Mouse (Mus musculus): Measurements from ENCODE around the gene Olfr398. TPM values are rescaled to one million over a fixed set of nuclear protein-coding genes. Genes with fewer than 3 reads are reported as not detected.

Olfr398 gene
- total RNA-seq (2015; ENCODE audit: low replicate concordance) (not detected in 2 replicates), total RNA-seq (2017; ENCODE audit: low replicate concordance) (not detected in 2 replicates)

- no peak for ATAC-seq (replicated peaks; ENCODE audit: low FRiP score, poor library complexity, severe bottlenecking)
These were observed at the start of gene Olfr398 for GRCm38 (mm10) chr11:73990307-73990706. TSS of gene Olfr398 (minus strand) at chr11:73990407.

GRCm38 (mm10) chr11:73993115-73993514 is 2.9 kb upstream of the Olfr398 start:
- ATAC-seq (replicated peaks; ENCODE audit: low FRiP score, poor library complexity, severe bottlenecking): no peak

- no peak for ATAC-seq (replicated peaks; ENCODE audit: low FRiP score, poor library complexity, severe bottlenecking)
These were observed 29.7 kb downstream of the Olfr398 start, which contains the start of gene Olfr397 for GRCm38 (mm10) chr11:73960517-73960916. TSS of gene Olfr397 (plus strand) at chr11:73960817.

- ATAC-seq (replicated peaks; ENCODE audit: low FRiP score, poor library complexity, severe bottlenecking): no peak
These were observed 53.8 kb downstream of the Olfr398 start, which contains the start of gene Olfr23 for GRCm38 (mm10) chr11:73936377-73936776. TSS of gene Olfr23 (plus strand) at chr11:73936677.

Other genes starting within 250 kb of the Olfr398 start
- not detected in 2 replicates for gene Olfr389, start 209.7 kb downstream of the Olfr398 start, total RNA-seq (2015; ENCODE audit: low replicate concordance)
- gene Olfr389, start 209.7 kb downstream of the Olfr398 start, total RNA-seq (2017; ENCODE audit: low replicate concordance): not detected in 2 replicates
- gene Olfr390, start 207.4 kb downstream of the Olfr398 start, total RNA-seq (2015; ENCODE audit: low replicate concordance): not detected in 2 replicates
- not detected in 2 replicates for gene Olfr390, start 207.4 kb downstream of the Olfr398 start, total RNA-seq (2017; ENCODE audit: low replicate concordance)
- gene Olfr391-ps, start 187.4 kb downstream of the Olfr398 start, total RNA-seq (2015; ENCODE audit: low replicate concordance): not detected in 2 replicates
- gene Olfr391-ps, start 187.4 kb downstream of the Olfr398 start, total RNA-seq (2017; ENCODE audit: low replicate concordance): not detected in 2 replicates
- not detected in 2 replicates for gene Olfr392, start 173.4 kb downstream of the Olfr398 start, total RNA-seq (2015; ENCODE audit: low replicate concordance)
- gene Olfr392, start 173.4 kb downstream of the Olfr398 start, total RNA-seq (2017; ENCODE audit: low replicate concordance): 0.51 TPM in 1 of 2 replicates, not detected in the other
- gene Olfr393, start 139.0 kb downstream of the Olfr398 start, total RNA-seq (2015; ENCODE audit: low replicate concordance): not detected in 2 replicates
- gene Olfr393, start 139.0 kb downstream of the Olfr398 start, total RNA-seq (2017; ENCODE audit: low replicate concordance): not detected in 2 replicates
- gene Olfr394, start 99.6 kb downstream of the Olfr398 start, total RNA-seq (2015; ENCODE audit: low replicate concordance): not detected in 2 replicates
- gene Olfr394, start 99.6 kb downstream of the Olfr398 start, total RNA-seq (2017; ENCODE audit: low replicate concordance): under 0.01 TPM in 1 of 2 replicates, not detected in the other
- not detected in 2 replicates for gene Olfr395, start 81.1 kb downstream of the Olfr398 start, total RNA-seq (2015; ENCODE audit: low replicate concordance)
- not detected in 2 replicates for gene Olfr395, start 81.1 kb downstream of the Olfr398 start, total RNA-seq (2017; ENCODE audit: low replicate concordance)
- not detected in 2 replicates for gene Olfr23, start 53.7 kb downstream of the Olfr398 start, total RNA-seq (2015; ENCODE audit: low replicate concordance)
- not detected in 2 replicates for gene Olfr23, start 53.7 kb downstream of the Olfr398 start, total RNA-seq (2017; ENCODE audit: low replicate concordance)
- gene Olfr397, start 29.6 kb downstream of the Olfr398 start, total RNA-seq (2015; ENCODE audit: low replicate concordance): not detected in 2 replicates
- 0.28 TPM in 1 of 2 replicates, not detected in the other for gene Olfr397, start 29.6 kb downstream of the Olfr398 start, total RNA-seq (2017; ENCODE audit: low replicate concordance)
- gene Olfr139, start 66.1 kb upstream of the Olfr398 start, total RNA-seq (2015; ENCODE audit: low replicate concordance): not detected in 2 replicates
- gene Olfr139, start 66.1 kb upstream of the Olfr398 start, total RNA-seq (2017; ENCODE audit: low replicate concordance): not detected in 2 replicates
- not detected in 2 replicates for gene Olfr399, start 66.2 kb upstream of the Olfr398 start, total RNA-seq (2015; ENCODE audit: low replicate concordance)
- gene Olfr399, start 66.2 kb upstream of the Olfr398 start, total RNA-seq (2017; ENCODE audit: low replicate concordance): not detected in 2 replicates
- not detected in 2 replicates for gene Zfp616, start 79.5 kb upstream of the Olfr398 start, total RNA-seq (2015; ENCODE audit: low replicate concordance)
- not detected in 2 replicates for gene Zfp616, start 79.5 kb upstream of the Olfr398 start, total RNA-seq (2017; ENCODE audit: low replicate concordance)
- gene Olfr401, start 123.3 kb upstream of the Olfr398 start, total RNA-seq (2015; ENCODE audit: low replicate concordance): not detected in 2 replicates
- not detected in 2 replicates for gene Olfr401, start 123.3 kb upstream of the Olfr398 start, total RNA-seq (2017; ENCODE audit: low replicate concordance)
- gene Olfr402, start 163.1 kb upstream of the Olfr398 start, total RNA-seq (2015; ENCODE audit: low replicate concordance): not detected in 2 replicates
- not detected in 2 replicates for gene Olfr402, start 163.1 kb upstream of the Olfr398 start, total RNA-seq (2017; ENCODE audit: low replicate concordance)
- gene Olfr403, start 195.8 kb upstream of the Olfr398 start, total RNA-seq (2015; ENCODE audit: low replicate concordance): not detected in 2 replicates
- not detected in 2 replicates for gene Olfr403, start 195.8 kb upstream of the Olfr398 start, total RNA-seq (2017; ENCODE audit: low replicate concordance)
- not detected in 2 replicates for gene Olfr43, start 221.0 kb upstream of the Olfr398 start, total RNA-seq (2015; ENCODE audit: low replicate concordance)
- not detected in 2 replicates for gene Olfr43, start 221.0 kb upstream of the Olfr398 start, total RNA-seq (2017; ENCODE audit: low replicate concordance)